Mouse (Mus musculus) heart, postnatal 0 days (tissue): ENCODE results near the gene Clpp. TPM values are rescaled to one million over a fixed set of nuclear protein-coding genes. Genes with fewer than 3 reads are reported as not detected.

Experiments
- ATAC-seq: fragments of 200-750 bp; cut with Nextera tagmentation; 2 replicates; pipeline ENCODE4 v1.8.0; 2017; ENCODE audit warnings: low read depth, moderate number of reproducible peaks, moderate library complexity; ENCODE audit not compliant: insufficient read depth
- DNase-seq: peaks from one replicate; pipeline ENCODE4 v3.0.0-alpha.2; 2016; ENCODE audit warnings: low spot score
- H3K27ac ChIP-seq: fragments of 300-500 bp; sonication (generic); 2 replicates; pipeline ENCODE4 v1.5.1; 2014; ENCODE audit warnings: low read depth, mild to moderate bottlenecking
- H3K27me3 ChIP-seq: fragments of 300-500 bp; sonication (generic); 2 replicates; pipeline ENCODE4 v1.6.1; 2014; ENCODE audit warnings: low read length, mixed read lengths; ENCODE audit not compliant: control insufficient read depth, insufficient read depth
- H3K36me3 ChIP-seq: fragments of 300-500 bp; sonication (generic); replicated peaks from 2 replicates; pipeline ENCODE4 v1.6.1; 2014; ENCODE audit warnings: low read length, mixed read lengths; ENCODE audit not compliant: control insufficient read depth, insufficient read depth
- H3K4me1 ChIP-seq: fragments of 300-500 bp; sonication (generic); 2 replicates; pipeline ENCODE4 v1.6.1; 2014; ENCODE audit warnings: antibody characterized with exemption; ENCODE audit not compliant: control insufficient read depth, insufficient read depth
- H3K4me2 ChIP-seq: fragments of 300-500 bp; sonication (generic); 2 replicates; pipeline ENCODE4 v1.6.1; 2014; ENCODE audit warnings: low read depth, mild to moderate bottlenecking, low read length, moderate library complexity
- H3K4me3 ChIP-seq: fragments of 300-500 bp; sonication (generic); 2 replicates; pipeline ENCODE4 v1.5.1; 2014; ENCODE audit warnings: low read depth, low read length
- H3K9ac ChIP-seq: fragments of 300-500 bp; sonication (generic); replicated peaks from 2 replicates; pipeline ENCODE4 v1.6.1; 2014; ENCODE audit warnings: low read depth, low read length, mixed read lengths
- H3K9me3 ChIP-seq: fragments of 300-500 bp; sonication (generic); replicated peaks from 2 replicates; pipeline ENCODE4 v1.6.1; 2016; ENCODE audit warnings: low read length; ENCODE audit not compliant: control insufficient read depth
- CTCF ChIP-seq: IDR thresholded peaks from 2 replicates; pipeline ENCODE4 v1.5.1; 2016; ENCODE audit warnings: antibody characterized with exemption, control low read depth, low read depth
- EP300 ChIP-seq: IDR thresholded peaks from 2 replicates; pipeline ENCODE4 v1.6.1; 2016; ENCODE audit warnings: antibody characterized with exemption, low read depth
- WGBS: fragments of 180-500 bp; shearing (Covaris S2); extraction: QIAGEN DNeasy Blood & Tissue Kit; methylation state at CpG from one replicate; pipeline ENCODE4 v1.1.7; 2014; 5-methylcytosine and 5-hydroxymethylcytosine counted together
- polyA plus RNA-seq: library from polyadenylated mRNA; unstranded; fragments of >200 nt; fragmentation: Nextera tagmentation; extraction: Ambion mirVana; gene quantifications from 2 replicates; pipeline ENCODE4 v1.2.1, GENCODE M21; 2015
- total RNA-seq: library from RNA; depleted of rRNA; stranded (reverse); fragments of >200 nt; gene quantifications from 2 replicates; pipeline ENCODE4 v1.2.3, GENCODE M21; 2014; ENCODE audit warnings: low replicate concordance

Gene Clpp
- total and polyA plus RNA-seq, 2 experiments from 2014 or later = 124 to 186 TPM

- DNase-seq (no peak), ATAC-seq (no peak)
- TF ChIP-seq EP300 (no peak), CTCF (no peak)
- Histone ChIP-seq H3K9ac (no peak overlapping the region), H3K27ac (no peak overlapping the region), H3K4me3 (peak overlapping the region; percentile 69; the same call in 1 of the 2 replicates), H3K36me3 (peaks cover 19% of the 10 kb centered on the region), H3K9me3 (no peaks in the 10 kb centered on the region), H3K4me2 (peak overlapping the region; percentile 93), H3K4me1 (peaks cover 5% of the 10 kb centered on the region), H3K27me3 (no peaks in the 10 kb centered on the region)
- WGBS = 70% methylated on average over 7 of the region's 7 CpGs
These were observed 1.1 kb upstream of the Clpp start for GRCm38 (mm10) chr17:56988921-56989430.

- Histone ChIP-seq H3K36me3 (peaks cover 24% of the 10 kb centered on the region), H3K4me3 (peak overlapping the region; percentile 69), H3K9me3 (no peaks in the 10 kb centered on the region), H3K27ac (peak overlapping the region; percentile 65), H3K9ac (peak overlapping the region; percentile 60), H3K4me1 (peaks cover 5% of the 10 kb centered on the region), H3K27me3 (no peaks in the 10 kb centered on the region), H3K4me2 (peak overlapping the region; percentile 93)
- peak; percentile 89 for DNase-seq
- 3% methylated on average over 25 of the region's 25 CpGs for WGBS
- TF ChIP-seq CTCF (no peak), EP300 (no peak)
- peak; percentile 91 for ATAC-seq
These were observed 514 bp upstream of the Clpp start for GRCm38 (mm10) chr17:56989467-56990114.

GRCm38 (mm10) chr17:56990966-56991365, 861 bp downstream of the Clpp start:
- ATAC-seq (no peak), DNase-seq (no peak)
- no peak overlapping the region for H3K27ac ChIP-seq
- TF ChIP-seq CTCF (no peak), EP300 (no peak)
- H3K9ac ChIP-seq = peak overlapping the region; percentile 65; the same call in 1 of the 2 replicates
- H3K36me3 ChIP-seq = peaks cover 38% of the 10 kb centered on the region
- peak overlapping the region; percentile 93 for H3K4me2 ChIP-seq
- 60% methylated on average over 2 of the region's 2 CpGs for WGBS
- no peaks in the 10 kb centered on the region for H3K9me3 ChIP-seq
- no peaks in the 10 kb centered on the region for H3K27me3 ChIP-seq
- peaks cover 5% of the 10 kb centered on the region for H3K4me1 ChIP-seq
- H3K4me3 ChIP-seq = peak overlapping the region; percentile 69

GRCm38 (mm10) chr17:56995046-56995445, 4.9 kb downstream of the Clpp start:
- Histone ChIP-seq H3K27me3 (no peaks in the 10 kb centered on the region), H3K9me3 (no peaks in the 10 kb centered on the region), H3K27ac (no peak overlapping the region), H3K4me3 (no peak overlapping the region), H3K4me2 (no peak overlapping the region), H3K4me1 (no peaks in the 10 kb centered on the region; the same call in 1 of the 2 replicates), H3K9ac (no peak overlapping the region), H3K36me3 (peaks cover 49% of the 10 kb centered on the region)
- no peak for ATAC-seq
- 82% methylated on average over 8 of the region's 8 CpGs for WGBS
- no peak for DNase-seq
- TF ChIP-seq CTCF (no peak), EP300 (no peak)

- Histone ChIP-seq H3K27me3 (no peaks in the 10 kb centered on the region), H3K4me1 (peaks cover 10% of the 10 kb centered on the region; the same call in 1 of the 2 replicates), H3K9me3 (no peaks in the 10 kb centered on the region), H3K27ac (peak overlapping the region; percentile 51), H3K4me3 (no peak overlapping the region), H3K4me2 (0 out of 2 replicates have a peak overlapping the region, but pooled peaks have one; percentile 65), H3K36me3 (peaks cover 49% of the 10 kb centered on the region), H3K9ac (no peak overlapping the region)
- DNase-seq (no peak), ATAC-seq (no peak)
- no peak for TF ChIP-seq EP300
- no peak for TF ChIP-seq CTCF
- WGBS = 64% methylated on average over 2 of the region's 2 CpGs
These were observed 6.4 kb downstream of the Clpp start for GRCm38 (mm10) chr17:56996506-56996905.
